Mouse (Mus musculus): ENCODE results near the gene Fxyd4. TPM values are rescaled to one million over a fixed set of nuclear protein-coding genes. Genes with fewer than 3 reads are reported as not detected.

Fxyd4 gene
- polyA plus RNA-seq, 1 experiment from 2014 or later = 2.0 TPM

DNA sequence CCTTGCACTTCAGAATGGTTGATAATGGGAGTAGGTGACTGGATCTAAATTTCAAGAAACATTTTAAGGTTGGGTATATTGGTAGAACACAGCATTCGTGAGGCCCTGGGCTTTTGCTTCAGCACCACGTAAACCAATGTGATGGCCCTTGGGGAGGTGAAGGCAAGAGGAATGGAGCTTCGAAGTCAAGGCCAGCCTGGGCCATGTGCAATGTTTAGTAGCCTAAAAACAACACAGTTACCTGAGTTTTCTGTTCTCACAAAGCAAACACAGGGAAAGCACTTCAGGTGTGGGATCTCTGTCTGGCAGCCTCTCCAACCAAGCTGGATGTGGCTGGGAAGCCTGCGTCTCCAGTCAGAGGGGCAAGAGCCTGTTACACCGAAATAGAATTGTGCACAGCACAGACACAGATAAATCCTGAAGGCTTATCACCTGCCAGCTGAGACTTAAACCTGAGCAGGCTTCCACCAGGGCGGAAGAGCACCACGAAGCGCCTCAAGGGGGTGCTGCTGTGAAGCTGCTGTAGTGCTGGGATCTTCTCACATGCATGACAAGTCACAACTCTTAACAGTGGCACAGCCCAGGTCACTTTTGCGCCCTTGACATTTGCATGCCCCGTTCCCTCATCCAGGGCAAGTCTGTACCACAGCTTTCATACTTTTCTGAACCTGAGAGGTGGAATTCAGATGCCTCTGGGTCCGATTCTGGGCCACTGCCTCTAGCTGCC, 5.0 kb downstream of the Fxyd4 start:
- Histone ChIP-seq H3K9ac (no peak overlapping the region), H3K27me3 (no peaks in the 10 kb centered on the region), H3K4me3 (replicated peaks) (no peak overlapping the region), H3K36me3 (replicated peaks) (peaks cover 25% of the 10 kb centered on the region), H3K9me3 (no peaks in the 10 kb centered on the region), H3K4me2 (no peak overlapping the region), H3K4me1 (no peaks in the 10 kb centered on the region), H3K27ac (no peak overlapping the region)
- WGBS = 58% methylated on average over 11 of the region's 11 CpGs
- no peak for ATAC-seq (ENCODE audit: low FRiP score)

DNA sequence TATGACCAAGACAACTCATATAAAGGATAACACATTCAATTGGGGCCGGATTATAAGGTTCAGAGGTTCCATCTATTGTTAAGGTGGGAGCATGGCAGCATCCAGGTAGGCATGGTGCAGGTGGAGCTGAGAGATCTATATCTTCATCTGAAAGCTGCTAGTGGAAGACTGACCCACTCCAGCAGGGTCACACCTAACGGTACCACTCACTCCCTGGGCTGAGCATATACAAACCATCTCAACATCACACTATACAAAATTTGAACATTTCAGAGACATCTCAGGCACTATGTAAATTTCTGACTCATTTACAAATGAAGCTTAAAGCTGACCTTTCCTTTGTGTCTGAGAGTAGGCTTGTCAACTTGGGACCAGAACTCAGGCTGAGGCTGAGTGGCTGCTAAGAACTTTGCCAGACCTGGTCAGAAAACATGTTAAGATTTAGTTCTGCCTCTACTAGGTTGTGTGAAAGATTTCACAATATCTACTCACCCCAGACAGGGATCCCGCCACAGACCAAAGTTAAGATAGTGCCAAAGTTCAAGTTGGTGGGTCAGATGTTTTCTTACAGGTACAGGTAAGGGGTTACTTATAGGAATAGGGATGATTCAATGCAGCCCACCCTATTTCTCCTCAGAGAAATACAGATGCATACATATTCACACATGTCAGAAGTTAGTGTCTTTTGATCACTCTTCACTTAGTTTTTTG, 7.4 kb downstream of the Fxyd4 start:
- Histone ChIP-seq H3K4me3 (replicated peaks) (no peak overlapping the region), H3K9me3 (no peaks in the 10 kb centered on the region), H3K4me1 (no peaks in the 10 kb centered on the region), H3K27me3 (no peaks in the 10 kb centered on the region), H3K4me2 (no peak overlapping the region), H3K36me3 (replicated peaks) (peaks cover 42% of the 10 kb centered on the region), H3K27ac (no peak overlapping the region), H3K9ac (no peak overlapping the region)
- 89% methylated on average over 3 of the region's 3 CpGs for WGBS
- ATAC-seq (ENCODE audit: low FRiP score) = no peak

DNA sequence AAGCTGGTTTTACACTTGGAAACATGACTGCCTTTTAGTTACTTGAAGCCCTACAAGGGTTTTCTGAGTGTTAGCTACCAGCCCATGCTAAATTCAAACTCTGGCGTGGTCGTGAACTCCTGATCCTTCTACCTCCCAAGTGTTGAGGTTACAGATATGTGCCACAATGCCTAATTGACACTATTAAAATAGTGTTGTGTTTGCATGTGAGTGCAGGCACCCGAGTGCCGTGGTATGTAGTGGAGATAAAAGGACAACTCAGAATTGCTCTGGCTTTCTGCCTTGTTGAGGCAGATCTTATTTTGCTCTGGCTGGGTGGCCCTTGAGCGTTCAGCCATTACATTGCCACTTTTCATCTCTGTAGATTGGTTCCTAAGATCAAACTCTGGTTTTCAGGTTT, 8.7 kb downstream of the Fxyd4 start:
- peaks cover 42% of the 10 kb centered on the region for H3K36me3 ChIP-seq (replicated peaks)
- H3K9ac ChIP-seq = no peak overlapping the region
- no peak overlapping the region for H3K4me3 ChIP-seq (replicated peaks)
- no peaks in the 10 kb centered on the region for H3K4me1 ChIP-seq
- 91% methylated on average over 5 of the region's 5 CpGs for WGBS
- no peaks in the 10 kb centered on the region for H3K27me3 ChIP-seq
- no peak overlapping the region for H3K27ac ChIP-seq
- no peak overlapping the region for H3K4me2 ChIP-seq
- no peak for ATAC-seq (ENCODE audit: low FRiP score)
- no peaks in the 10 kb centered on the region for H3K9me3 ChIP-seq

DNA sequence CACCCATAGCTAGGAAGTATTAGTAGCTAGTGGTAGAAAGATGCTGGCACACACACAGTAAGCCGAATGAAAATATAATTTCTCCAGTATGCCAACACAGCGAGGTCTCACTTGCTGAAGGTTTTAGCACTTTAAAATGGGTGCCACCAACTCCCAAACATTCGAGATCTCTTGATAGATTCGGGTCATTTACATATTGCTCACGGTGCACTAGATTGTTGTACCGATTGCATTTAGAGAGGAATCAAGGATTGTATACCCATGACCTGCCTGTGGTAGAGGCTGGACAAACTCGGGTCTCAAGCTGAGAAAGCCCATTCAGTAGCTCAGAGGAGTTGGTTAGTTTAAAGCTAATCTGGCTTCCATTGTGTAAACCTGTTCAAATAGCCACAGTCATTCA, 9.5 kb downstream of the Fxyd4 start:
- Histone ChIP-seq H3K36me3 (replicated peaks) (peaks cover 42% of the 10 kb centered on the region), H3K9ac (no peak overlapping the region), H3K27ac (no peak overlapping the region), H3K4me1 (no peaks in the 10 kb centered on the region), H3K4me3 (replicated peaks) (no peak overlapping the region), H3K27me3 (no peaks in the 10 kb centered on the region), H3K9me3 (no peaks in the 10 kb centered on the region), H3K4me2 (no peak overlapping the region)
- ATAC-seq (ENCODE audit: low FRiP score) = no peak
- 84% methylated on average over 7 of the region's 7 CpGs for WGBS

DNA sequence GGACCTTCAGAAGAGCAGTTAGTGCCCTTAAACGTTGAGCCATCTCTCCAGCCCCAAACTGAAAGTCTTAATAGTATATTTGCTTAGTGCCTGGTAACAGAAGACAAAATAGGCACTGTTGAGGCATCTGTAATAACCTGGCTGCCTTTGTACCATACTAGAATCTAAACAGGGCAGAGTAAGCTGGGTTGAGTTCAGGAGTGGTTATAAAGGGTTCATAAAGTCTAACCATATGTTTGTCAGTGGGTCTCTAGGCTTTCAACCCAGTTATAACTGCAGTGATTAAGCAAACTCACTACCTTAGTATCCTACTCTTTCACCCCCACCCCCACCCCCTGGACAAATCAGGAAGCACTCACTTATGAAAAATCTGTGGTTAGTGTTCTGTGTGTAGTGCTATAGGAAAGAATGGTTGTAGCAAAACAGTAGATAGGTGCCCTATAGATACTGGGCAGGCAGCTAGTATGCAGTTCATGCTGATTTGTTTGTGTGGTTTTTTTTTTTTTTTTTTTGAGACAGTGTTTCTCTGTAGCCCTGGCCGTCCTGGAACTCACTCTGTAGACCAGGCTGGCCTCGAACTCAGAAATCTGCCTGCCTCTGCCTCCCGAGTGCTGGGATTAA, 10.5 kb downstream of the Fxyd4 start:
- no peak overlapping the region for H3K4me2 ChIP-seq
- H3K4me3 ChIP-seq (replicated peaks) = no peak overlapping the region
- H3K4me1 ChIP-seq = no peaks in the 10 kb centered on the region
- no peak overlapping the region for H3K9ac ChIP-seq
- 75% methylated on average over 4 of the region's 4 CpGs for WGBS
- ATAC-seq (ENCODE audit: low FRiP score) = no peak
- H3K9me3 ChIP-seq = no peaks in the 10 kb centered on the region
- H3K27me3 ChIP-seq = no peaks in the 10 kb centered on the region
- peaks cover 44% of the 10 kb centered on the region for H3K36me3 ChIP-seq (replicated peaks)
- no peak overlapping the region for H3K27ac ChIP-seq

DNA sequence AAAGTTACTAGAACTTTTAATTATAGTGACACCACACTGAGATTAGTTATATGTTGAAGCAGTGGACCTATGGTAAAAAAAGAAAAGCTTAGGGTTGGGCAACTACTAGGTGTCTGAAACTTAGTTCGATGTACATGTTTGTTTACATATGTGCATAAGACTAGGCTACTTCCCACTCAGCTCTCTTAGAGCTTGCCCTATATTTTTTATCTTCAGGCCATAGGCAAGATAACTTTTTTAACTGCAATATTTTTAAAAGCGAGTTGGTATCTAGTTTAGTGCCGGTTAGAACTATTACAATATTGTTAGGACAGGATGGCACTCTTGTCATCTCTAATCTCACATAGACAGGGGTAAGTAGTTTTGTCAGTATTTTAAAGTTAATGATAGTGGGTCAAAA, 15.5 kb downstream of the Fxyd4 start:
- Histone ChIP-seq H3K36me3 (replicated peaks) (peaks cover 32% of the 10 kb centered on the region), H3K27me3 (no peaks in the 10 kb centered on the region), H3K9me3 (no peaks in the 10 kb centered on the region), H3K9ac (no peak overlapping the region), H3K27ac (no peak overlapping the region), H3K4me3 (replicated peaks) (no peak overlapping the region), H3K4me2 (no peak overlapping the region), H3K4me1 (peaks cover 26% of the 10 kb centered on the region)
- WGBS = 96% methylated on average over 3 of the region's 3 CpGs
- no peak for ATAC-seq (ENCODE audit: low FRiP score)

DNA sequence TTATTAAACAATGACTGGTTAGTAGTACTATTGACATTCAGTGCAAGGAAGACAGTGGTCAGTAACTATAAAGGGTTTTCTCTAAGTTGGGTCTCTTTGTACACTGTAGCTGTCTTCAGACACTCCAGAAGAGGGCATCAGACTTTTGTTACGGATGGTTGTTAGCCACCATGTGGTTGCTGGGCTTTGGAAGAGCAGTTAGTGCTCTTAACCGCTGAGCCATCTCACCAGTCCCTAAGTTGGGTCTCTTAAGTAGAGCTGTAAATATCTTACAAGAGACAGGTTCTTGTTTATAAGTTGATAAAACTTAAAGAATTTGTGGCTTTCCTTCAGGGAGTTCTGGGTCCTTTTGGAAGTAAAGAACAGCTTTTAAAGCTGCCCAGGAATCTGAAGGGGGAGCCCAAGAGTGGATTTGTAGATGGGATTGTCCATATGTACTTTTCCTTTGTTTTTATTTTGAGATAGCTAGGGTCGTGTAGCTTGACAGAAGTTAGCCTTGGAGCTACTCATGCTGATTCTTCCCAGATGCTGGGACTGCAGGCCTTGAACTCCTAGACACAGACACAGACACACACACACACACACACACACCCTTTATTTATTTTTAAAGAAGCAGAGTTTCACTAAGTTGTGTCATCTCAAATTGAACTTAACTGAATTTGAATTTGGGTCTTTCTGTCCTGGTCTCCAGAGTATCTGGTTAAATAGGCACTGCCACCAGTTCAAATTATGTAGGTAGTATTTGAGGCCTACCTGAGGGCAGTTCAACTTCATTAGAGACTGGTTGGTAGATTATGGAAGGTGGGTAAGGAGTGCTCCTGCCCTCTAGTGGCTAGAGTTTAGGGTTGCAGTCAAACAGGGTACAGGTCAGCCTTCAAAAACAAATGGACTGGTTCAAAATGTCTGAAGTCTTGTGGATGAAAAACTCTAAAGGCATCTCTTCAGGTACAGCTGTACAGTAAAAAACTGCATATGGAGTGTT, 16.5 kb downstream of the Fxyd4 start:
- H3K27ac ChIP-seq = no peak overlapping the region
- no peaks in the 10 kb centered on the region for H3K9me3 ChIP-seq
- no peak overlapping the region for H3K4me2 ChIP-seq
- no peaks in the 10 kb centered on the region for H3K27me3 ChIP-seq
- H3K36me3 ChIP-seq (replicated peaks) = peaks cover 22% of the 10 kb centered on the region
- no peak overlapping the region for H3K9ac ChIP-seq
- 68% methylated on average over 3 of the region's 3 CpGs for WGBS
- ATAC-seq (ENCODE audit: low FRiP score) = no peak
- no peak overlapping the region for H3K4me3 ChIP-seq (replicated peaks)
- H3K4me1 ChIP-seq = peaks cover 36% of the 10 kb centered on the region

DNA sequence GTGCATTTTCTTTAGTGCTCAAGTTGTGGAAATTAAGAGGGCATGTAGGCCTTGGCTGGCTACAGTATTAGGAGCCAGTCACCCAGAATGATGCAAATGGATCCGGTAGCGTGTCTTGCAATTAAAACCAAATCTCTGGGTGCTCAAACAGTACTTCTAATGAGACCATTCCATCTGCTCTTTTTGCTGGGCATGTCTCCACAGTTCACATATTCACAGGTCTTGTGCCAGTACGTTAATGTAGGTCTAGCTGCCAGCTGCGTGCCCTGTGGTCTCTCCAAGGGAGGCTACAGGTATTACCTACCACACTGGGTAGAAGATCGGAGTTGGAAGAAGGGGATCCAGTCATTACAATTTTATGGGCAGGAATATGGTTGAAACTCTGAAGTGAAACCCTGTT, 19.4 kb downstream of the Fxyd4 start:
- Histone ChIP-seq H3K4me3 (replicated peaks) (peak overlapping the region; percentile 63), H3K9ac (peak overlapping the region; percentile 80), H3K4me2 (peak overlapping the region; percentile 85), H3K9me3 (no peaks in the 10 kb centered on the region), H3K36me3 (replicated peaks) (peaks cover 17% of the 10 kb centered on the region), H3K27me3 (no peaks in the 10 kb centered on the region), H3K27ac (peak overlapping the region; percentile 92), H3K4me1 (peaks cover 42% of the 10 kb centered on the region)
- peak; percentile 33; the same call in 1 of the 2 replicates for ATAC-seq (ENCODE audit: low FRiP score)
- 20% methylated on average over 5 of the region's 5 CpGs for WGBS

DNA sequence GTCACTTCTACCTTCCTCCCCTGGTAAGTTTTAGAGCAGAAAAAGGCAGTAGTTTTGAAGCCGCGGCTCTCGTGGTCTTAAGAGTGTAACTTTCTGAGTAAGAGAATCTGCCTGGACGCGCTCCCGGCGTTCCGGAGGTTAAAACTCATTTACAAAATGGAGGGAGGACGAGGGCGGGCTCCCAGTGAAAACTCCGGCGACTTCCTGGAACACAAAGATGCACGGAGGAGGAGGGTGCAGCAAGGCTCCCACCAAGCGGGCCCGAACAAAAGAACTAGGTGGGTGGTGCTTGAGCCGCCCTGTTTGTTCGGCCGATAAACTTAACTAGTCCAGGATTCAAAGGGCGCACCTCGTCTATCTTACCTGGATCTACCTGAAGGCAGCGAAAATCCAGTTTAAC, 19.9 kb downstream of the Fxyd4 start:
- peak overlapping the region; percentile 63 for H3K4me3 ChIP-seq (replicated peaks)
- H3K27me3 ChIP-seq = no peaks in the 10 kb centered on the region
- WGBS = under 1% methylated on average over 21 of the region's 21 CpGs
- H3K27ac ChIP-seq = peak overlapping the region; percentile 92
- peaks cover 17% of the 10 kb centered on the region for H3K36me3 ChIP-seq (replicated peaks)
- H3K9ac ChIP-seq = peak overlapping the region; percentile 80
- peak overlapping the region; percentile 85 for H3K4me2 ChIP-seq
- no peaks in the 10 kb centered on the region for H3K9me3 ChIP-seq
- ATAC-seq (ENCODE audit: low FRiP score) = peak; percentile 71; the same call in 1 of the 2 replicates
- peaks cover 42% of the 10 kb centered on the region for H3K4me1 ChIP-seq

DNA sequence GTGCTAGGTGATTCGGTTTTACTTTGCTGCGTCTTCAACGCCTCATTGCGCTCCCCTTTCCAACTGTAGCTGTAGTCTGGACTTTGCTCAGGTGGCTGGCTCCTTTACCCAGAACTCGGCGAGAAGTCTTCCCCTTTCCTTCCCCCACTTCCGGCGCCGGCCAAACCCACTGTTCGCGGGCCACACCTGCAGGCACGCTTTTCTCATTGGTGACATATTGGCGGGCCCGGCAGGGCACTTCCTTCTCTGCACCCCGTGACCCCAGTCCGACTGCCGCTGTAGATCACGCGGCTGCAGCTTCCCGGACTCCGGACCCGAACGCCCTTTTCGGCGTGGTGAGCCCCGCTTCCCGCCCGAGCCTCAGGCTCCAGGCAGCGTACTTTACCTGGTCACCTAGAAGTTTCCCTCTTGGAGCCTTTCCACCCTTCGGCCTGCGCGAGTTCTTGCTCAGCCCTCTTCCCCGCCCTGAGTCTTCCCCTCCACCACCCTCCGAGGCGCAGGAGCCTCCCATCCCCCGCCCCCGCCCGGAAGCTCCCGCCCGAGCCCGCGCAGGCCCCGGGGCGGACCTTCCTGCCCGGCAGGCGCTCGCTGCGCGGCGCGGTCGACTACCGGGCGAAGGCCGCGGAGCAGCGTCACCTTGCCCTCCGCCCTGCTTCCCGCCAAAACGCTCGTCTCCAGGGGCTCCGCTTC, 20.6 kb downstream of the Fxyd4 start:
- Histone ChIP-seq H3K4me2 (peak overlapping the region; percentile 85), H3K27ac (peak overlapping the region; percentile 92), H3K9me3 (no peaks in the 10 kb centered on the region), H3K4me3 (replicated peaks) (peak overlapping the region; percentile 63), H3K36me3 (replicated peaks) (peaks cover 15% of the 10 kb centered on the region), H3K9ac (peak overlapping the region; percentile 80), H3K4me1 (peaks cover 42% of the 10 kb centered on the region), H3K27me3 (no peaks in the 10 kb centered on the region)
- under 1% methylated on average over 62 of the region's 62 CpGs for WGBS
- peak; percentile 90 for ATAC-seq (ENCODE audit: low FRiP score)

DNA sequence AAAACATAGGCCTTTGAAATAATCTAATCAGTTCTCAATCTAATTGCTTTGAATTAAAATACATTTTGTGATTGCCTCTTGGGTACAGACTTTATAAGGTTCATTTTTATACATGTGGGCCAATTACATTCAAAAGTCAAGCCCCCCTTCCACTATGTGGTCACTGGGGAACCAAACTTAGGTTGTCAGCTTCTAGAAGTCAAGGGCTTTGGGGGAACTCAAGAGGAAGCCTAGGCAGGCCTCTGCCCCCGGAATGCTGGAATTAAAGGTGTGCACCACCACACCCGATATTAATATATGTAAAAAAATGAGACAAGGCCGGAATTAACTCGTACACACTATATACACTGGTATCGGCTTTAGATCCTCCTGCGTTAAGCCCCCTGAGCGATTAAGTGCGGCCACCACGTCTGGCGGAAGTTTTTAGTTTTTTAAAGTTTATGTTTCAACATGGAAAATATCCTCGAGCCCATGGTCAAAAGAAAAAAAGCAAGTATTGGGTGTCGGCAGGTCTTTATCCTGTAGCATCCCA, 21.2 kb downstream of the Fxyd4 start:
- H3K4me3 ChIP-seq (replicated peaks) = peak overlapping the region; percentile 63
- H3K36me3 ChIP-seq (replicated peaks) = peaks cover 12% of the 10 kb centered on the region; the same call in 1 of the 2 replicates
- no peak for ATAC-seq (ENCODE audit: low FRiP score)
- H3K4me1 ChIP-seq = peaks cover 42% of the 10 kb centered on the region
- peak overlapping the region; percentile 80 for H3K9ac ChIP-seq
- peak overlapping the region; percentile 92 for H3K27ac ChIP-seq
- peak overlapping the region; percentile 85 for H3K4me2 ChIP-seq
- WGBS = under 1% methylated on average over 12 of the region's 12 CpGs
- H3K9me3 ChIP-seq = no peaks in the 10 kb centered on the region
- no peaks in the 10 kb centered on the region for H3K27me3 ChIP-seq

Data from forebrain, embryonic 12.5 days (tissue).